Mouse (Mus musculus): ENCODE results near the gene Gm21775. TPM values are rescaled to one million over a fixed set of nuclear protein-coding genes. Genes with fewer than 3 reads are reported as not detected.
"Not testable (repeated sequence)": the region's sequence is repeated elsewhere in the genome, so short reads cannot be mapped to it uniquely, and the experiment has no call there.

Gene Gm21775
- not detected for total RNA-seq (2021)
- long read RNA-seq, experiment 1, result 0 reads
- long read RNA-seq, experiment 2, result 0 reads

- intact Hi-C loops (cut with DNase I; ENCODE audit: low total_unique reads), result not testable (repeated sequence)
These were observed at the start of gene Gm21775 for GRCm38 (mm10) chrY:10553153-10553552. Gm21775 (plus strand) TSS chrY:10553453.

DNA sequence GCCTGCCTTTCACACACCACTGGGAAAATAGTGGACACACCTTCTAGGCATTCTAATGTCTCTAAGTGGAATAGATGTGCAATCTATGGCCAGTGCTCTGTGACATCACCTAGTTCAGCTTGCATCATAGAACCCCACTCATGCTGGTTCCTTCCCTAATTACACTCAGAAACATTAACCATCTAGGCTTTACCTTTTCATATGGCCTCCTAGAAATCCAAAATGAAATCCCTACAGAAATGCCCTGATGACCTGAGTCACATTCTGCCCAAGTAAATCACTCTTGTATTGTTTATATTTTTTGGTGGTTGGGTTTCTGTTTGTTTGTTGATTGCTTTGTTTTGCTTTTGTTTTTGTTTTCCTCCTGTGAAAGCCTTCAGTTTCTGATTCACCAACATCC is 17.3 kb upstream of the Gm21775 start, which contains the start of gene Gm20737:
Gene Gm20737, minus strand, starts transcription at position 101 of the 400 bp plus-strand sequence.
- intact Hi-C loops (cut with DNase I; ENCODE audit: low total_unique reads); DNase-seq: not testable (repeated sequence)

More at GRCm38 (mm10) chrY:10553153-10553552, at the start of gene Gm21775:
- DNase-seq, result not testable (repeated sequence)

Other genes starting within 250 kb of the Gm21775 start
- gene Gm20834, start 228.9 kb upstream of the Gm21775 start, total RNA-seq (2021), result not detected
- gene Gm28510, start 140.7 kb upstream of the Gm21775 start, total RNA-seq (2021), result not detected
- gene Gm20737, start 17.4 kb upstream of the Gm21775 start, total RNA-seq (2021), result not detected
- gene Gm21900, start 62.9 kb downstream of the Gm21775 start, total RNA-seq (2021), result not detected
- gene Gm20777, start 199.0 kb downstream of the Gm21775 start, total RNA-seq (2021), result not detected